Mouse (Mus musculus) myocyte (in vitro differentiated cells): ENCODE results near the gene Syna.

Experiments
- CEBPB ChIP-seq: IDR thresholded peaks from 2 replicates; pipeline ENCODE4 v1.6.1; 2011; ENCODE audit warnings: mild to moderate bottlenecking, moderate library complexity; ENCODE audit not compliant: poor library complexity, insufficient read depth, severe bottlenecking
- E2F4 ChIP-seq: IDR thresholded peaks from one replicate; pipeline ENCODE4 v1.6.1; 2011; ENCODE audit warnings: mild to moderate bottlenecking, control low read depth, moderate library complexity; ENCODE audit not compliant: insufficient read depth
- MAX ChIP-seq: IDR thresholded peaks from one replicate; pipeline ENCODE4 v1.6.1; 2011; ENCODE audit warnings: low read depth, mild to moderate bottlenecking, control low read depth
- MYOD1 ChIP-seq, 3 experiments: IDR thresholded peaks; one replicate each; pipeline ENCODE4 v1.6.1; 2011; ENCODE audit warnings: control low read depth in 2 of 3, low read depth in 2 of 3, mild to moderate bottlenecking in 2 of 3, moderate library complexity in 1 of 3; ENCODE audit not compliant: insufficient read length in 2 of 3, control insufficient read depth in 1 of 3
- MYOG ChIP-seq, 3 experiments: IDR thresholded peaks; one replicate each; pipeline ENCODE4 v1.6.1; 2011; ENCODE audit warnings: control low read depth in 2 of 3, low read depth in 2 of 3, mild to moderate bottlenecking in 2 of 3; ENCODE audit not compliant: insufficient read length in 2 of 3, control insufficient read depth in 1 of 3, insufficient read depth in 1 of 3
- POLR2A ChIP-seq: IDR thresholded peaks from one replicate; pipeline ENCODE4 v1.6.1; 2011; ENCODE audit warnings: low read depth, mild to moderate bottlenecking, control low read depth, moderate library complexity; ENCODE audit not compliant: insufficient read length
- POLR2AphosphoS2 ChIP-seq: IDR thresholded peaks from one replicate; pipeline ENCODE4 v1.6.1; 2011; ENCODE audit warnings: low read depth, control low read depth; ENCODE audit not compliant: insufficient read length
- REST ChIP-seq: IDR thresholded peaks from one replicate; pipeline ENCODE4 v1.6.1; 2011; ENCODE audit warnings: mild to moderate bottlenecking, control low read depth, moderate library complexity; ENCODE audit not compliant: insufficient read depth, insufficient read length
- SRF ChIP-seq: IDR thresholded peaks from one replicate; pipeline ENCODE4 v1.6.1; 2011; ENCODE audit warnings: low read depth; ENCODE audit not compliant: control insufficient read depth, insufficient read length
- TCF12 ChIP-seq: IDR thresholded peaks from one replicate; pipeline ENCODE4 v1.6.1; 2011; ENCODE audit warnings: mild to moderate bottlenecking, control low read depth; ENCODE audit not compliant: poor library complexity, insufficient read depth, severe bottlenecking
- TCF3 ChIP-seq: IDR thresholded peaks from one replicate; pipeline ENCODE4 v1.6.1; 2011; ENCODE audit warnings: low read depth, control low read depth; ENCODE audit not compliant: insufficient read length
- USF1 ChIP-seq: IDR thresholded peaks from one replicate; pipeline ENCODE4 v1.6.1; 2011; ENCODE audit warnings: low read depth, mild to moderate bottlenecking, control low read depth, moderate library complexity

GRCm38 (mm10) chr5:134512086-134512485, 47.9 kb downstream of the Syna start:
- TF ChIP-seq POLR2A (no peak), REST (no peak), CEBPB (no peak), MAX (no peak), USF1 (no peak), TCF12 (no peak), E2F4 (no peak), MYOD1 (IDR thresholded peaks at IDR 0.05; ENCODE audit: control insufficient read depth in 1 of 3, insufficient read length in 2 of 3, low read depth in 2 of 3) (no peak), MYOG (IDR thresholded peaks at IDR 0.05; ENCODE audit: control insufficient read depth in 1 of 3, insufficient read depth in 1 of 3, insufficient read length in 2 of 3, low read depth in 2 of 3) (no peak), POLR2AphosphoS2 (no peak), SRF (no peak), TCF3 (no peak)
